Mouse (Mus musculus): Measurements from ENCODE around the gene Mrpl10.

The Mrpl10 gene

DNA sequence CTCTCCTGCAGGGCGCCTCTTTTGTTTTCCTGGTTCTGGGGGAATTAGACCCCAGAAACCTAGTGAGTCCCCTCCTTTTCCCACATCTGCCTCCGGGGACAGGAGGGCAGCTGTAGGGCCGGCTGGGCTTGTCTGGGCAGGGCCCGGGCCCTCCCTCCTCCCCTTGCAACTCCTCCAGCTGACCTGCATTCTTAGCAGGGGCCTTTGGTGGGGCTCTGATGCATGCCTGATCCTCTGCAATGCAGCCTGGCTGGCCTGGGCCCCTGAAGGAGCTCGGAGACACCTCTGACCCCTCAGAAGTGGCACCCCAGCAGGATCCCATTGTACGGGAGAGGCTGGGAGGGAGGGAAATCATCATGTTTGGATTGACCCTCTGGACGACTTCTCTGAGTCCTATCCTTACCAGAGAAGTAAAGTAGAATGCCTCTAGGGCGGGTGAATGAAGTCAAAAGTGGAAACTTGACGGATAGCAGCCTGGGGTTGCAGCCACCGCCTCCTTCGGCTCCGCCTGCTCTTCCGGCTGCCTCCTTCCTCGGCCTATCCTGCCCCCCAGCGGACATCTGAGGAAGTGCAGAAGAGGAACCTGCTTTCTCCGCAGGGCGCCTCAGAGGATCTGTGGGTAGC lies 15.5 kb upstream of the Mrpl10 start:
- peak; percentile 91 for DNase-seq (ENCODE audit: low read depth, low spot score)

DNA sequence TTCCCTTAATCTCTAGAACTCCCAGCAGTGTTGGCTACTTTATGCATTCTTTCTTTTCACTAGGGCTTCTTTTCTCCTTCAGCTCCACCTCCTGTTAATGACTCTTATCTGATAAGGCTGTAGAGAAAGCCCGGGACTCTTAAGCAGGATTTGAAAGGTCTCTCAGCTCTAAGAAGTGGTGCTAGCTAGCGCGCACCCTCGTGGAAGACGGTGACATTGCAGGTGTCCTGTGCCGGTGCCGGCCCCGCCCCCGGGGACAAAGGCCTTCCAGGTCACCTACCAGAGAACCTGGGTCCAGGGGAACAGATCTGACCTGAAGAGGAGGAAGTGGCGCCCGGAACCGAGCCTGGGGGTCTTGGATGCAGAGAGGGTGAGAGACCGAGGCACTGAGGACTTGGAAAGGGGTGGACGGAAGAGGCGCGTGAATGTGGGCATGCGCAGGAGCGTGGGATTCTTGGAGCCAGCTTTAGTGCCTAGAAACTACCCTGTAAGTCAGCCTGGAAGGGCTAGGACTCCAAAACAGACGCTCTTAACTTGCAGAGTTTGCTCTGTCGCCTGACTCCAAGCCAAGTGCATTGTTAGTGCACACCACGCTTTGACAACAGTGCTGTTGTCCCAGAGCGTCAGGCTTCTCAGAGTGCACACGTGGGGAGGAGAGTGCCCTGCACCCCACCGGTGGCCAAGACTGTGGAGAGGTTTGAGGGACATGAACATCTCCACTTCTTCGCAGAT lies 11.5 kb upstream of the Mrpl10 start, which contains the start of gene Scrn2:
TSS of gene Scrn2 (plus strand) at position 253 of the 732 bp plus-strand sequence.
- peak; percentile 93 for DNase-seq (ENCODE audit: low read depth, low spot score)

DNA sequence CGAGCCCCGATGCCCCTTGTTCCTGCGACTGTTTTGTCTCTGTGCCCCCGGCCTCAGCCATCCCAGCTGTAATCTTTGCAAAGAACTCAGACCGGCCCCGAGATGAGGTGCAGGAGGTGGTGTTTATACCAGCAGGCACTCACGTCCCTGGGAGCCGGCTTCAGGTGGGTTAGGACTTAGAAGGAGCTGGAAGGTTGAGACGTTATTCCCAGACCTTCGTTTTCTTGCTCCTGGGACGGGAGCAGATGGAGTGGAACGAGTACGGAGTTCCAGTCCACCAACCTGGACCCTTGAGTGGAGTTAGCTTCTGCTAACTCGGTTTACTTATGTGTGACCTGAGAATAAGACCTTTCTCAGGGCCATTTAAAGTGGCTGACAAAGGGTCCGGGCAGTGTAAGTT lies 10.9 kb upstream of the Mrpl10 start:
- DNase-seq (ENCODE audit: low read depth, low spot score), result no peak

DNA sequence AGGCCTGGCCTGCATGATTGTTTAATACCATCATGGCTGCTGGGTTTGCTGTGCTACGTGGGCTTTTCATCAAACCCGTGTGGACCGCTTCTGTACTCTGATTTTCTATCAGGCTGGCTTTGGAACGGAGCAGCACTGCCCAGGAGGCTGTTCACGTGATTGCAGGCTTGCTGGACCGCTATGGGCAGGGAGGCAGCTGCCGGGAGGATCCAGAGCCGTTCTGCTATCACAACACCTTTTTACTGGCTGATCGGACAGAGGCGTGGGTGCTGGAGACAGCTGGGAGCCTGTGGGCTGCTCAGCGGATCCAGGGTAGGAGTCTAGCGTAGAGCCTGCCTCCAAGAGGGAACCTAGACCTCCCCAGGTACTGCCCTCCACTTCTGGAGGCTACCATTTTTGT lies 9.4 kb upstream of the Mrpl10 start:
- no peak for DNase-seq (ENCODE audit: low read depth, low spot score)

DNA sequence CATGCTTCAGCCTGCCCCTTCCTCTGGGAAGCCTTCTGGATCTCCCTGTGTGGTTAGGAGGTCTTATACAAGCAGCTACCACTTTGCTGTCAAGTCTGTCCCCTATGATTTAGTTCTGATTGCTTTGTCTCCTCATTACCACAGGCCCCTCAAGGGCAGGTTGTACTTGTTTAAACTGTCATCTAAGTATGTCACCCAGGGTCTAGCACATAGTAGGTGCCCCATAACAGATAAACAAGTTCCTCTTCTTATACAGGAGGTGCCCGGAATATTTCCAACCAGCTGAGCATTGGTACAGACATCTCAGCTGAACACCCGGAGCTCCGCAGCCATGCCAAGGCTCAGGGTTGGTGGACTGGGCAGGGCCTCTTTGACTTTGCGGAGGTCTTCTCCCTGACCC lies 8.9 kb upstream of the Mrpl10 start:
- no peak for DNase-seq (ENCODE audit: low read depth, low spot score)

DNA sequence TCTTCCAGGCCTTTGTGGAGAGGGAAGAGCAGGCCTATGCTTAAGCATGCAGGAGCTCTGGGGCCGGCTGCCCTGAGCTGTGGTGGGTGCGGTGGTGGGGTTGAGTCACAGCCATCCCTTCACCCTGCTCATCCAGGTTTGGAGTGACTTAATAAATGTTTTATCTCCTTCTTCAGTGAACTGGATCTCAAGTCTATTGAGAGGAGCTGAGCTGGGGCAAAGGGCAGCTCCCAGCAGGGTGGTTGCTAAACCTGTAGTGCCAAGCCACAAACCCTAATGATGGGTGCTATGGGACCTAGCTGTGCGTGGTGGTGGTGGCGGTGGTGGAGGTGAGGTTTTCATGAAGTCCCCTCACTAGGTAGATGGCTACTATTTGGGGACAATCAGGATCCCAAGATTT lies 7.6 kb upstream of the Mrpl10 start:
- DNase-seq (ENCODE audit: low read depth, low spot score), result no peak

DNA sequence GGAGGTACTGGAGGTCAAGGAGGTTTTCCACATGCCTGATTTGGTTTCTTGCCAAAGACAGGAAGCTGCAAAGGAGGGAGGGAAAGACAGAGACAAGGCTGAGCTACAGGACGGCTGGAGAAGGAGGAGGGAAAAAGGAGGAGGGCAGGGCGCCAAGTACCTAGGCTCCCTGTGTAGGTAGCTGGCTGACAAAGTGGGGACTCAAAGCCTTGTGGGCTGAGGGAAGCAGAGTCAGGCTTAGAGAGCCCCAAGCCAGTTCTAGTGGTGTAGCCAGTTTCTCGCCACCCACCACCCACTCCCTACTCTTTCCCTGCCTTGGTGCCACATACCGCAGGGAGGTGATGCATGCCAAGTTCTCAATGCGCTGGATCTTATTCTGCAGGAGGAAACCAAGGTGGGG lies 5.2 kb upstream of the Mrpl10 start:
- DNase-seq (ENCODE audit: low read depth, low spot score), result no peak

DNA sequence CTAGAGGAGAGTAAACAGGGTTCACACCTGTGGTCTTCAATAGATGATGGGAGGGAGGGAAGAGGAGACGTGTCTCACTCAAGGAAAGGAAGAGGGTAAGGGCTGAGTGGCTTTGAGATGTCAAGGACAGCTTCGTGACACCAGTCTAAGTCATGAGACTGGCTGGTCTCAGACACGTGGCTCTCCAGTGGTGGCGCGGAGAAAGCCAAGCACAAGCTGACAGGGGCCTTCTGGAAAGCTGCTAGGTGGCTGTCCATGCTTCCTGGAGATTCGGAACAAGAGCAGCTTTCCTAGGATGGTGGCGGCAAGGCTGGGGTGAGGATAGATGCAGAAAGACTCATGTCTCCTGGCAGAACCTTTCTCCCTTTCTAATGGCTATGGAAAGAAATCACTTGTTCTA lies 2.5 kb upstream of the Mrpl10 start:
- no peak for DNase-seq (ENCODE audit: low read depth, low spot score)

DNA sequence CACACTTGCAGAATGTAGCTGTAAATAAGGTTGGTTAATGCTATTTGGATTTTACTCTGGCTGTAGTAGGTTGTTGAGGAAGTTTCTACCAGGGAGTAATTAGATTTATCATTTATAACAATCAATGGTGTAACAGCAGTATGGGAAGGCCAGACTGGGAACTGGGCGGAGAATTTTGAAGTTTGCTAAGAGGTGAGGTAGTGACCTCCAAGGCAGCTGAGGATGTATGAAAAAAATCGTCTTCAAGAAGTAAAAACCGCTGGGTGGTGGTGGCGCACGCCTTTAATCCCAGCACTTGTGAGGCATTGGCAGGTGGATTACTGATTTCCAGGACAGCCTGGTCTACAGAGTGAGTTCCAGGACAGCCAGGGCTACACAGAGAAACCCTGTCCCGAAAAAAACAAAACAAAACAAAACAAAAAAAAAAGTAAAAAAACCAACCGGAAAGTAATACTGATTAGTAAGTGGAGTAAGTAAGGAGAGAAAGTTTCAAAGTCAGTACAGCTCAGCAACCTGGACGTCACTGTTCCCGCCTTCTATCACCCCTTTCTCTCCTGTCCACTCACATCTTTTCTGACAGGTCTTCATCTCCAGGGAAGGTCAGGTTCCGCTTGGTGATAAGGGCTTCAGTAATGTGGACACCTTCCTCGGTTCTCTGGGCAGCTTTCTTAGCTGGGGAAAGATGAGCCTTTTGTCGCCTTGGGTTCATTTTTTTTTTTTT lies 899 bp upstream of the Mrpl10 start:
- DNase-seq (ENCODE audit: low read depth, low spot score), result no peak

DNA sequence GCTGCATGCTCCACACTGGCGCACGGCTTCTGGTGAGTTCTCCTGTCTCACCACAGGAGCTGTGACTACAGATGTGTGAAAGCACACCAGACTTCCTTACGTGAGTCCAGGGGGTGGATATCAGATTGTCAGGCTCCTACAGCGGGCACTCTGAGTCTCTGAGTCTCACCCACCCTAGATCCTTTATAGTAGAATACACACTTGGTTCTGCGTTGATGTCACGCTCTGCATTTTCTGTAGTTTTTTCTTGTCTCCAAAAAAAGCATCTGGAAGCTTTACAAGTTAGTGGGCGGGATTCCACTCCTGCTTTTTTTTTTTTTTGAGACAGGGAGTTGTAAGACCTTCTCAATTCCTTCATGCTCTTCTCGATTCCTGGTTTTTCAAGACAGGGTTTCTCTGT lies 3.5 kb downstream of the Mrpl10 start:
- DNase-seq (ENCODE audit: low read depth, low spot score), result no peak

DNA sequence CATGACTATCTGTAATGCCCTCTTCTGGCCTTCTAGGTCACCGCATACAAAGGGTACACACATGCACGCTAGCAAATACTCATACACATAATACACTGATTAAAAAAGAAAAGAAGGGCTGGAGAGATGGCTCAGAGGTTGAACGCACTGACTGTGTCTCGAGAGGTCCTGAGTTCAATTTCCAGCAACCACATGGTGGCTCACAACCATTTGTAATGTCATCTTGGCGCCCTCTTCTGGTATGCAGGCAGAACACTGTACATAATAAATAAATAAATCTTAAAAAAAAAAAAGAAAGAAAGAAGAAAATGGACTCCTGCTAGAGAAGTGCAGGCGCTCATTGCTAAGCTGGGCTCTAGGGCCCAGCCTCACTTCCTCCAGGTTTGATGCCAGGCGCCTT lies 4.5 kb downstream of the Mrpl10 start:
- peak; percentile 70 for DNase-seq (ENCODE audit: low read depth, low spot score)

DNA sequence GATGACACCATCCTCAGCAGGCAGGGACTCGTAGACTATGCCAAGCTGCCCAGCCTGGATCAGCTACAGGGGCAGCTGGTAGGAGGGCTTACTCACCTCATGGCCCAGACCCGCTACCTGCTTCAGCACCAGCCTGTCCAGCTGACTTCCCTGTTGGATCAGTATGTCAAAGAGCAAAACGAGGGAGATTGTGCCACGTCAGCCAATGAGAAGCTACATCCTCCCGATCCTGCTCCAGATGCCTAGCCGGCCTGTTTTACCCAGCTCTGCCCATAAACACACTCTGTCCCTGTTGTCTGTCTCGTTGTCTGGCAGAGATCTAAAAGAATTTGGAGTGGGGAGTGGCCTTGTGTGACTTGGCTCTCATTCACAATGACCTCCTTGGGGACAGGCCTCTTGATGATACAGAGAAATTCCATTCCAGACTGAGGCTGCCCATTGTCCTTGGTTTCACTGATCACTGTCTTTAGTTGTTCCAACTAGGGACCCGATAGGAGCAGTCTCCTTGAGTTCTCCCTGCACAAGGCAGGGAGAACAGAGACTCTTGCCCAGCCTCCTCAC lies 6.8 kb downstream of the Mrpl10 start:
- DNase-seq (ENCODE audit: low read depth, low spot score), result no peak

DNA sequence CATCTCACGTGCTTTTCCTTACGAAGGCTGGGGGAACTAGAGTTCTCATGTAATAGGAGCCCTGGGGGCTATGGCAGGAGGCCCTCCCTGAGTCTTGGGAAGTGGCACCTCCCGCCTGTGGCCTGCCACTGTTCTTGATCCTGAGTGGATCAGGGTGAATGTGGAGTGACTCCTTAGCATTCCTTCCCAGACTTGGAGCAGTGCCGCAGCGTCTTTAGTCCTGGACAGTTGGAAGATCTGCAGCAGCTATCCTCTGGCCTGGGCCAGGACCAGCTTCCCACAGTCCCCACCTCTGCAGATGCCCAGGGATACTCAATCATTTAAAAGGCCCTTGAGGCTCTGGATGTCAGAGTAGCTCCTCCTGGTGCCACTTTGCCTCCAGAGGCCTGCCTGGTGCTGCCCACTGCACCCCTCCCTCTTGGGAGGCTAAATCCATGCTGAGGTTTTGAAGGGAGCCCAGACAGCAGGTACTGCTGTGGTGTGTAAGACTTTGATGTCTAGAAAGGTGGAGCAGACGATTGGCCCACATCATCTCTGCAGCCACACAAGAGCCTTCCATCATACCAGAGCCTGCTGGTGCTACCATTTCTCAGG lies 8.2 kb downstream of the Mrpl10 start:
- no peak for DNase-seq (ENCODE audit: low read depth, low spot score)

DNA sequence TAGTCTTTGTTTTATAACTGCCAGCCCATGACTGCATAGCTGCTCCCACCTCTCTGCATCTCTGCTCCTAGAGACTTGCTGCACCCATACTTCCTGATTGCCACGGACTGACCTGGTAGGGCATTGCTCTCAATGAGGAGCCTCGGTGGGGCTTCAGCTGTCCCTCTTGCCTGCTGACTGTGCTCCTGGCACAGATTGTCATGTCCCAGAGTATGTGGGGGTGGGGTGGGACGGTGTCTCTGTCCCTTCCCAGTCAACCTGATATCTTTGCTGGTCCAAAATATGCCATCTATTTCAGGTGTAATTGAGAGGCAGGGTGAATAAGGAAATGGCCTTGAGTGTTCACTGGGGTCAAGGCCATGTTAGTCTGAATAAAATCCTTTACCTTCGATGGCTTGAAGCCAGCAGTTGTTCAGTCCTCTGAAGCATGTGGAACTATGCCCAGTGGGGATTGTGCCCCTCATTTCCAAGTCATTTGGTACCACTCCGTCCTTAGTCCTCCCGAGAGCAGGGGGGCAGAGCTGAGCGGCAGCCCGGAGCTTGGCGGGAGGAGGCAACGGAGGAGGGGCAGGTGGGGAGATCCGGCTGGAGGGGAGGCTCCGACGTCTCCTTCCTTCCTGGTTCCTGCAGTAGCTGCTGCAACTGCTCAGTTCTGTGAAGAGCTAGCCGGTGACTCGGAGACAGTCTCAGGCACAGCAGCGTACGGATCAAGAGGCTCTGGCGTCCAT lies 9.0 kb downstream of the Mrpl10 start, which contains the start of gene Osbpl7:
TSS of gene Osbpl7 (plus strand) at position 413 of the 728 bp plus-strand sequence.
- peak; percentile 90 for DNase-seq (ENCODE audit: low read depth, low spot score)

DNA sequence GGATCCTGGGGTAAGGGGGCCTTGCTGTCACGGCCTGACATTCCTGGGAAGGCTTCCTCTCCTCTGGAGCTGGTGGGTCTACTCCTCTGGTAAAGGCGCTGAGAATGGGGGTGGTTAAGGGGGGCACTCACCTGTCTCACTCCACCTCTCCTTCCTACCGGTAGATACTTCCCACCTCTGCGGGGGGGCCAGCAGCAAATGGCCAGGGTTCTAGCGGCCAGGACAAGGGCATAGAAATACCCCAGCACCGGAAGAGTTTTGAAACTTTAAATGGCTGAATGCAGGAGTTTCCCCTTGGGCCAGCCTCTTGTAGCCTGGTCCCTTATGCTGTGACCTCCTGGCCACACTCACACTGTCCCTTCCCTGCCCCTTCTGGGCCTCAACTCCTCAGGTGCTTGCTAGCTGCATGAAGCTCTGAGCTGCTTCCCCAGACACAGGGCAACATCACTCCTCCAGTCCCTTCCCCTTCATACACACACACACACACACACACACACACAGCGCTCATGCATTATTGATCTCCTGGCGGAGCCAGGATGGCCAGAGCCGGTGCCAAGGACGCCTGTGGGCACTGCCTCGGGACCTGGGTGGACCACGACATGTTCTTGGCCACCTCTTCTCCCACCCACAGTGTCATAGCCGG lies 9.7 kb downstream of the Mrpl10 start:
- peak; percentile 51 for DNase-seq (ENCODE audit: low read depth, low spot score)

DNA sequence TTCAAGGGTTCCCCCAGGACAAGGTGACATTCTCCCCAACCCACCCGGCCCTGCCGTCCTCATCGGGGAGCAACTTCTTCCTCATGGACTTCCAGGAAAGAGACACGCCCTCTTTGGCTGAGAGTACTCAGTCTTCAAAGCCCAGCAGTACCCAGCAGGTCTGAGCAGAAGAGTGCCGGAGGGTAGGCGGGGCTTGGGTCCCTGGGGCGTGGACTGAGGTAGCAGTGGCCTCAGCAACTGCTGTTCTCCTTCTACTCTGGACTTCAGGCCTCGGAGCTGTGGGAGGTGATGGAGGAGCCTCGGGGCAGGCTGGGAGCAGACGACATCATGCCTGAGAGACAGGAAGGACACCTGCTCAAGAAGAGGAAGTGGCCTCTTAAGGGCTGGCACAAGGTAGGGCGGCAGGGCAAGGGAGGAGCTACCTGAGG lies 10.9 kb downstream of the Mrpl10 start:
- peak; percentile 61 for DNase-seq (ENCODE audit: low read depth, low spot score)

DNA sequence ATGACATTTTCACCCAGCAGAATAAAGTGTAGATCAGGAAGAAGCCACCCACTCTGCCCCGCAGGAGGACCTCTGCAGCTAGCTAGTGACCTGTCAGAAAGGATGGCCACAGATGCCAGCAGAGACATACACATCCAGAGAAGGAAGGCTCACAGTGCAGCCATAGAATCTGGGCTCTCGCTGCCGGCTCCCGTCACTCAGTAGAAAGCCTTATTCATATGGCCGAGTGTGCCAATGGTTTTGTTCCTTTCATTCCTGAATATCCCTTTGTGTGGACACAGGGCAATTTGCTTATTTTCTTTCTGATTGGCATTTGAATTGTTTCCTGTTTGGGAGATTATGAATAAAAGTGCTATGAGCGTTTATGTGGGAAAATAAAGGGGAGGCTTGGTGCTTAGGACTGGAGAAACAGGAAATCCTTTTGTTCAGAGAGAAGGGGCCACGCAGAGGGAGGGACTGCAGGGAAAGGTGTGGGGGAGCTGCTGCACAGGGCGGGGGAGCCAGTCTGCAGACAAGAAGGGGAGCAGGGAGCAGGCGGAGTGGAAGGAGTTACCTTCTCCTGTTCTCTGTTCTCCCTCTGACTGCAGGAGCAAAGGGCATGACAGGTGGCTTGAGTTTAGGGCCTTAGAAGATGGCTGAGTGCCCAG lies 22.0 kb downstream of the Mrpl10 start:
- no peak for DNase-seq (ENCODE audit: low read depth, low spot score)

DNA sequence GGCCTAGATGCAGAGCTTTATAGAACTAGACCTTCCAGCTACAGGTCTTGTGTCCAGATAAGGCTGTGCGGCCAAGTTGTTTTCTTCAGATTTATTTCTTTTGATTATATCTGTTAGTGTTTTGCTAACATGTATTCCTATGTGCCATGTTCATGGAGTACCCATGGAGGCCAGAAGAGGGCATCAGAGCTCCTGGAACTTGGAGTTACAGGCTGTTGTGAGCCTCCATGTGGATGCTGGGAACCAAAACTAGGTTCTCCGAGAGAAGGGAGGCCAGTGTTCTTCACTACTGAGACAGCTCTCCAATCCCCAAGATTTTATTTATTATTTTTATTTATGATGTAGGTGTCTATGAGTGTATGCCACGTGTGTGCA lies 22.5 kb downstream of the Mrpl10 start:
- DNase-seq (ENCODE audit: low read depth, low spot score), result peak; percentile 10

DNA sequence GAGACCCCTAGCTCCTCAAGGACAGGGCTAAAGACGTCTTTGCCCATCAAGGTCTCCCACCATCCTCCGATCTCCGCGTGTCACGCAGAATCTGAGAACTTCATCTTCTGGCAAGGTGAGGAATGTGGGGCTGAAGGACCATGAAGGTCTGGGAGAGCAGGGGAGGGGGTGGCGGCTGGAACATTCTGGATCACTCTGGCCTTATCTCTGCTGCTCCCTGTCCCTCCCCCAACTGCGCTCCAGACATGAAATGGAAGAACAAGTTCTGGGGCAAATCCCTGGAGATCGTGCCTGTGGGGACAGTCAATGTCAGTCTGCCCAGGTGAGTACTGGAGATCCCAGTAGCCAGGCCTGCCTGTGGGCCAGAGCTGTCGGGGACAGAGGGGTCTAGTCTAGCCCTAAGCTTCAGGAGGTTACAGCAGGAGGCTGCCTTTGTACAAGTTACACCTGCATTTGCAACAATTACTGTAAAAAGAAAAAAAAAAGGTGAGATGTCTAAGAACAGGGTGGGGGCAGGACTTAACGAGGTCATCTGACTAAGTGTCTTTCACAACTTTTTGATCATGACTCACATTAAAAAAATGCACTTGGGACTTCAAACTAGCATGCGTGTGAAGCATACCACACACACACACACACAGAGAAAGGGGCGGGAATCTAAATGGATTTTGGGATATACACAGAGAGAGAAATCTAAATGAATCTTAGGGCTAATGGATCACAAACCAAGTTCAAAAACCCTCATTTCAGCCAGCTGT lies 24.4 kb downstream of the Mrpl10 start:
- no peak for DNase-seq (ENCODE audit: low read depth, low spot score)
